Mouse (Mus musculus): ENCODE measurements around the gene Olfr516. TPM values are rescaled to one million over a fixed set of nuclear protein-coding genes. Genes with fewer than 3 reads are reported as not detected.
A peak's percentile ranks its signal among the peaks of the same experiment; 100 is the strongest.

The Olfr516 gene
- total RNA-seq (2021) = not detected

DNA sequence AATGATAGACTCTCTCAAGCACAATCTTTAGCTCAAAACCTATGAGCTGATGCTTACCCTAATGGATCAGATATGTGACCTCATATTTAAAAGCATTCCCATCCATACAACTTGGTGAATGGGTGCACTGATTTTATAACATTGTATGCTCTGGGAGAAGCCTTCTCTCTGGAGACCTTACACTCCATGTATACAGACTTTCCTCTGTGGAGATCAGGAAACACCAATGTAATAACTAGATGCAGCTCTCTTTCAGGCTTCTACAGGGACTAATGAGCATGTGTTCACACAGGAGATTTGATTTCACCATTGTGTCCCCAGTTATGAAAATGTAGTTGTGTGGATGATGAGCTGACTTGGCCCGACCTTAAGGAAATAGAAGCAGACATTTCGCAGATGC lies at the start of gene Olfr516:
TSS of gene Olfr516 (minus strand) at position 101 of the 400 bp plus-strand sequence.
- intact Hi-C loops (cut with DNase I) = loop anchor here (2.0 kb wide), 1 partner anchor 82 kb away; no protein-coding TSS in a partner anchor
- no peak for DNase-seq (ENCODE audit: low spot score in 2 of 2)

DNA sequence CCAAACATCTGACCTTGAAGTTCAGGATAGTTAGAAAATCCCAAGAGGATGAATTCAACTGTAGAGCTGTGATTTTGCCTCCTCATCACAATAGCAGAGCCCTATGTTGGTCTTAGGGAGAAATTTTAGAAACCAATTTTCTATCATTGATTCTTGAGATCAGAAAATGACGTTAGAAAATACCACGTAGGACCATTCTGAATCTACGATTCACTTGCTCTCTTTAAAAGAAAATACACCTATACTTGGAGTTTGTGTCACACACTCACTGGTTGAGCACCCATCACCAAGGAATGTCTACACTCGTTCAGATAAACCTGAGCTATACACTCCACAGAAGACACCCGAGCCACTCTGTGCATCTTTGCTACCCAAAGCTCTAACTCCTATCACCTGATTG lies 44.0 kb upstream of the Olfr516 start, which contains the start of gene Olfr519:
TSS of gene Olfr519 (minus strand) at position 101 of the 400 bp plus-strand sequence.
- no peak for DNase-seq (ENCODE audit: low spot score in 2 of 2)

DNA sequence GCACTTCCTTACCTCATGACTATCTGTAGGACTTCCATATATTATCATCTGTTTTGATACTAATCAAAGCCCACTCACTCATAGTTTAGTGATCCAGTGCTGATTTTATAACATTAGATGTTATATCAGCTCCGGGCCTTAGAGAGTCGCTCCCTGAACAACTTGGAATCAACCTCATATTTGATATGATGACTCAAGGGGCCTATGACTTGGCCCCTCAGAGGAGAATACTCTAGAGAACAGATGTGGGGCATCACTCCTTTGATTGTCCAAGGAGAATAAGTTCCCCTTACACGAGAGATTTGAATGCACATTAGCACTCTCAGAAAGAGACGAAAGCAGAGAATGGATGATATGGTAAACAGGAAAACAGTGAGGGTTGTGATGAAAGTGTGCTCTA lies 34.6 kb upstream of the Olfr516 start, which contains the start of gene Olfr518:
TSS of gene Olfr518 (minus strand) at position 101 of the 400 bp plus-strand sequence.
- intact Hi-C loops (cut with DNase I) = no loop called here
- DNase-seq (ENCODE audit: low spot score in 2 of 2) = no peak

More for the DNA sequence above, 44.0 kb upstream of the Olfr516 start, which contains the start of gene Olfr519:
- intact Hi-C loops (cut with DNase I) = no loop called here

DNA sequence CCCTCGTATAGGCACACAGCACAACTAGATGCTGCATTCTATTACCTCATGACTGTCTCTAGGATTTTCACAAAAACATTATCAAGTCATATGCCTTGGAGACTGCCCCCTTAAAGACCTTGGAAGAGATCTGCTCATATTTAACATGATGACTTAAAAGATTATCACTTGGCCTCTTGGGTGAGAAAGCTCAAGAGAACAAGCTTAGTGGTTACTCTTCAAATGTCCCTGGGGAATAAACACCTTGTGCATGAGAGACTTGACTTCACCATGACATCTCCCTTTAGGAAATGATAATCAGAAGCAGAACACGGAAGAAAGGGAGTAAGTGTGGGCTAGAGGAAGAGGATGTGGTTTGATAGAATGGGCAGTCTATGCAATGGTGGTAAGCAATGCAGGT lies 21.9 kb upstream of the Olfr516 start, which contains the start of gene Olfr517:
TSS of gene Olfr517 (minus strand) at position 101 of the 400 bp plus-strand sequence.
- intact Hi-C loops (cut with DNase I) = no loop called here

DNA sequence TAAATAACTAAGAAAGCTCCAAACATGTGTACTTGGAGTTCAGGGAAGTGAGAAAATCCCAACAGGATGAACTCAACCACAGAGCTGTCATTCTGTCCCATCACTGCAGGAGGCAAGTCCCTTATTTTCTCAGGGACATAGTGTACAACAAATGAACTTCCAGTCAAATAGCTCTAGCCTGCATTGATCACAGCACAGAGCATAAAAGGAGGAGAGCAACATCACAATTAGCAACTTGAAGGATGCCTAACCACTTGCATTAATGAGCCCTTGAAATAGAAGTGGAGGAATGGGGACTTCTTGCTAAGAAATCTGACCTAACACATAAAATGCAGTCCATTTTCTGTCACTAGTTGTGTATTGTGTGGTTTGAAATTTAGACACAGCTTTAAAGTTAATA lies 24.4 kb downstream of the Olfr516 start, which contains the start of gene Olfr514:
TSS of gene Olfr514 (minus strand) at position 101 of the 400 bp plus-strand sequence.
- no peak for DNase-seq (ENCODE audit: low spot score in 2 of 2)
- intact Hi-C loops (cut with DNase I) = no loop called here

More for the DNA sequence above, 21.9 kb upstream of the Olfr516 start, which contains the start of gene Olfr517:
- DNase-seq (ENCODE audit: low spot score in 2 of 2) = no peak

DNA sequence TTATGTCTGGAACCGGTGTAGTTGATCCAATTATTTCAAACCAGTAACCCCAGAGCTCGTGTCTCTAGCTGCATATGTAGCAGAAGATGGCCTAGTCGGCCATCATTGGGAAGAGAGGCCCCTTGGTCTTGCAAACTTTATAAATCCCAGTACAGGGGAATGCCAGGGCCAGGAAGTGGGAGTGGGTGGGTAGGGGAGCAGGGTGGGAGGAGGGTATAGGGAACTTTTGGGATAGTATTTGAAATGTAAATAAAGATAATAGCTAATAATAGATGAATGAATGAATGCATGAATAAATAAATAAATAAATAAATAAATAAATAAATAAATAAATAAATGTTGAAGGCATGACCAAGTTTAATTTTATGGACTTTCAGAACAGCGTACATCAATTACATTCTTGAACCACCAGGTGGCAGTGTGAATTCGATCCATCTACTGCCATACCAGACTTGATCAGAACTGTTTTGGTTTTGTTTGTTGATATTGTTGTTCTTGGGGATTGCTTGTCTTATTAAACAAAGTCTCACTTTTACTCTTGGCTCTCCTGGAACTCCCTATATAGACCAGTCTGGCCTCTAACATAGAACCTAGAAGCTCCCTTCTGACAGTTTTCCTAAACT lies 35.6 kb downstream of the Olfr516 start:
- peak; percentile 4 to 39 for DNase-seq (ENCODE audit: low spot score in 2 of 2)
- intact Hi-C loops (cut with DNase I) = loop anchor here (10.0 kb wide), 1 partner anchor 210 kb away; no protein-coding TSS in a partner anchor

DNA sequence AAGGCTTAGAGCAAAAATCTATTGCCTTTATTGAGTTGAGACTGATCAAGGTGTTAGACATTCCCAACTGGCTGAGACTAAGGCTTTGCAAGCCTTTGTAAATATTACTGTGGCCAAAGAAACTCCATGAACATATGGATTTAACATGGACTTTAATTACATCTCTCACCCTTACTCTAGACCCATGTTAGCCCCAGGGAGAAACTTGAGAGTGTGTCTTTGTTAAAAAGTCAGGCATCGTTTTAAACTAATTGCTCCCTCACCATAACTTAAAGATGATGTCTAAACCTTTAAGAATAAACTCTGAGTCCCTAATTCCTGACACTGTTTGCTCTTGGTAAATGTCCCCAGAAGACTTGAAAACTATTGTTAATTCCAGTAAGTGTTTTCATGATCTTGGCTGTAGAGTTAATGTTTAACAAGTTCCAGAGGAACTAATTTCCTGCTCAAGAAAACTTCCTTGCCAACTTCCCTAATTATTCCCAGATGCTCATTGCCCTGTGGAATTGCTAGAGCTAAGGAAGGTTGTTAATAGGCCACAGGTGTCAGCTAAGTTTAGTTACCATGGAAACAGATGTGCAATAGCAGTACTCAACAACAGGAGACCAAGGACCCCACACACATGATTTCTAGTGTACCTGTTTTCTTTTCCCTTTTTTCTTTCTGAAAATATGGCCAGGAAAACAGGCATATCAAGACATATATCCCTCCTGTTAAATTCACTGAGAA lies 53.0 kb downstream of the Olfr516 start:
- intact Hi-C loops (cut with DNase I) = no loop called here
- no peak for DNase-seq (ENCODE audit: low spot score in 2 of 2)

Other genes with a start within 250 kb of the Olfr516 start
- not detected for gene Olfr506, start 239.7 kb downstream of the Olfr516 start, total RNA-seq (2021)
- not detected for gene Olfr507, start 228.7 kb downstream of the Olfr516 start, total RNA-seq (2021)
- gene Olfr508, start 220.5 kb downstream of the Olfr516 start, total RNA-seq (2021) = not detected
- under 1 TPM in 1 of 2 experiments, not detected in 1; 0.09 TPM for gene Olfr509, start 198.6 kb downstream of the Olfr516 start, total RNA-seq (2021)
- gene Olfr510, start 184.1 kb downstream of the Olfr516 start, total RNA-seq (2021) = not detected
- gene Olfr512, start 137.2 kb downstream of the Olfr516 start, total RNA-seq (2021) = not detected
- gene Olfr513, start 99.6 kb downstream of the Olfr516 start, total RNA-seq (2021) = not detected
- gene Olfr514, start 24.5 kb downstream of the Olfr516 start, total RNA-seq (2021) = not detected
- not detected for gene Olfr517, start 21.9 kb upstream of the Olfr516 start, total RNA-seq (2021)
- gene Olfr518, start 34.5 kb upstream of the Olfr516 start, total RNA-seq (2021) = not detected
- not detected for gene Olfr519, start 43.9 kb upstream of the Olfr516 start, total RNA-seq (2021)
- gene Nlrp10, start 79.6 kb upstream of the Olfr516 start, total RNA-seq (2021) = under 1 TPM; 0.48 to 0.71 TPM
- gene Eif3f, start 83.9 kb upstream of the Olfr516 start, total RNA-seq (2021) = 10 to 100 TPM; 77.7 to 82.0 TPM
- 100 to 1,000 TPM; 119 to 128 TPM for gene Tub, start 99.8 kb upstream of the Olfr516 start, total RNA-seq (2021)
- gene Ric3, start 232.8 kb upstream of the Olfr516 start, total RNA-seq (2021) = 10 to 100 TPM; 62.4 to 66.4 TPM

Measured in left cerebral cortex, postnatal 25 days (tissue).